Mouse (Mus musculus) induced T-regulatory cell, adult 2 months (primary cell): ENCODE measurements at regions not wholly inside any gene's neighbourhood (a gene's known extent, or its start where the extent isn't known, plus 50 kb on each side); places are given as distances from the start of the nearest gene placed in this dataset.

Experiments used
- DNase-seq: peaks from one replicate; pipeline ENCODE4 v3.0.0-alpha.2; 2012; ENCODE audit warnings: low read depth

GRCm38 (mm10) chr5:52309317-52310060, 54.1 kb upstream of the Sod3 start:
- no peak for DNase-seq

- no peak for DNase-seq
These were observed 67.3 kb upstream of the Sod3 start for GRCm38 (mm10) chr5:52296303-52296702.

GRCm38 (mm10) chr5:52294466-52294865, 69.1 kb upstream of the Sod3 start:
- DNase-seq = no peak

GRCm38 (mm10) chr5:52288319-52288718, 75.3 kb upstream of the Sod3 start:
- DNase-seq = no peak

GRCm38 (mm10) chr5:52280871-52281270, 82.7 kb upstream of the Sod3 start:
- DNase-seq = no peak

- DNase-seq = no peak
These were observed 85.5 kb upstream of the Sod3 start for GRCm38 (mm10) chr5:52278111-52278510.

- no peak for DNase-seq
These were observed 72.9 kb upstream of the Dhx15 start for GRCm38 (mm10) chr5:52263214-52263613.

- no peak for DNase-seq
These were observed 67.8 kb upstream of the Dhx15 start for GRCm38 (mm10) chr5:52258075-52258474.

- DNase-seq = no peak
These were observed 64.3 kb upstream of the Dhx15 start for GRCm38 (mm10) chr5:52254602-52255071.

- no peak for DNase-seq
These were observed 59.5 kb upstream of the Dhx15 start for GRCm38 (mm10) chr5:52249804-52250203.

- no peak for DNase-seq
These were observed 53.6 kb upstream of the Dhx15 start for GRCm38 (mm10) chr5:52243931-52244330.

- no peak for DNase-seq
These were observed 52.1 kb upstream of the Dhx15 start for GRCm38 (mm10) chr5:52242414-52242813.

GRCm38 (mm10) chr5:52240540-52240939, 50.2 kb upstream of the Dhx15 start:
- DNase-seq = peak; percentile 32
